Mouse (Mus musculus): ENCODE results near the gene Krtap4-6.
"Not testable (repeated sequence)": the region's sequence is repeated elsewhere in the genome, so short reads cannot be mapped to it uniquely, and the experiment has no call there.

Krtap4-6 gene

GRCm38 (mm10) chr11:99665860-99666259 is at the start of gene Krtap4-6:
Gene Krtap4-6, minus strand, starts transcription at chr11:99665960.
- no peak for DNase-seq (ENCODE audit: extremely low read depth, insufficient read length, low spot score)

DNA sequence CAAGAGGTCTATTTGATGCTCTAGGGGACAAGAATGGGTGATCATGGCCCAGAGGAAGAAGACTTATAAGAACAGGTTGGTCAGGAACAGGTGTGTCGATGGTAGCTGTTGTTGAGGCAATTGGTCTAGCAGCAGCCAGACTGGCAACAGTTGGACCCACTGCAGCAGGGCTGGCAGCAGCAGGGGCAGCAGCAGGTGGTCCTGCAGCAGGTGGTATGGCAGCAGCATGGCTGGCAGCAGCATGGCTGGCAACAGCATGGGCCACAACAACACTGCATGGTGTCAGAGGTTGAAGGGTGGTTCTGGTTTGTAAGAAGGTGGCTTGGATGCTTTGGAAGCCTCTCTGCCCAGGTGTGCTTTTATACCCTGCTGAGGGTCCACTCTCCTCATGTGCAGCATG is 24.7 kb upstream of the Krtap4-6 start, which contains the start of gene Gm14190:
Gene Gm14190 (minus strand): TSS at position 278 of the 400 bp plus-strand sequence.
- no peak for DNase-seq (ENCODE audit: extremely low read depth, insufficient read length, low spot score)

DNA sequence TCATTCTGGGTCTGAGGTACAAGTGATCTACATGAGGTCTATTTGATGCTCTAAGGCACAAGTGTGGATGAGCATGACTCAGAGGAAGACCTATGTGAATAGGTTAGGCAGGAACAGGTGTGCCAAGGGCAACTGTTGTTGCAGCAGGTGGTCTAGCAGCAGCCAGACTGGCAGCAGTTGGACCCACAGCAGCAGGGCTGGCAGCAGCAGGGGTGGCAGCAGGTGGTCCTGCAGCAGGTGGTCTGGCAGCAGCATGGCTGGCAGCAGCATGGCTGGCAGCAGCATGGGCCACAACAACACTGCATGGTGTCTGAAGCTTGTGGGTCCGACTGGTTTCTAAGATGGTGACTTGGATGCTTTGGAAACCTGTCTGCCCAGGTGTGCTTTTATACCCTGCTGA is 19.5 kb upstream of the Krtap4-6 start:
- DNase-seq (ENCODE audit: extremely low read depth, insufficient read length, low spot score) = not testable (repeated sequence)

GRCm38 (mm10) chr11:99683481-99683880 is 17.7 kb upstream of the Krtap4-6 start:
- no peak for DNase-seq (ENCODE audit: extremely low read depth, insufficient read length, low spot score)

DNA sequence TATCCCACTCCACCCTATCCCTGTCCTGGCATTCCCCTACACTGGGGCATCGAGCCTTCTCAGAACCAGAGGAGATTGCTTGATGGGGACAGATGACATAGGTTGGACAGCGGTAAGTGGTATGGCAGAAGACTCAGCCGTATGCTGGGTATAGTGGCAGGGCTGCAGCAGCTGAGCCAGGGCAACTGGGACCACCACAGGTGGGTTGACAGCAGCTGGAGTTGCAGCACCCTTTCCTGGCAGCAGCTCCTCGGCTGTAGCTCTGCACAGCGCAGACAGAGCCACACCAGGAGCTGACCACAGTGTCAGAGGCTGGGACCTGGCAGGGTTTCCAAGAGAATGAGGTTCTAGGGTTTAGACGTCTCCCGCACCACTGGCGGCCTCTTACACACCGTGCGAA is 3.0 kb downstream of the Krtap4-6 start:
- DNase-seq (ENCODE audit: extremely low read depth, insufficient read length, low spot score) = no peak

GRCm38 (mm10) chr11:99659256-99659655 is 6.5 kb downstream of the Krtap4-6 start:
- DNase-seq (ENCODE audit: extremely low read depth, insufficient read length, low spot score) = peak; percentile 73

DNA sequence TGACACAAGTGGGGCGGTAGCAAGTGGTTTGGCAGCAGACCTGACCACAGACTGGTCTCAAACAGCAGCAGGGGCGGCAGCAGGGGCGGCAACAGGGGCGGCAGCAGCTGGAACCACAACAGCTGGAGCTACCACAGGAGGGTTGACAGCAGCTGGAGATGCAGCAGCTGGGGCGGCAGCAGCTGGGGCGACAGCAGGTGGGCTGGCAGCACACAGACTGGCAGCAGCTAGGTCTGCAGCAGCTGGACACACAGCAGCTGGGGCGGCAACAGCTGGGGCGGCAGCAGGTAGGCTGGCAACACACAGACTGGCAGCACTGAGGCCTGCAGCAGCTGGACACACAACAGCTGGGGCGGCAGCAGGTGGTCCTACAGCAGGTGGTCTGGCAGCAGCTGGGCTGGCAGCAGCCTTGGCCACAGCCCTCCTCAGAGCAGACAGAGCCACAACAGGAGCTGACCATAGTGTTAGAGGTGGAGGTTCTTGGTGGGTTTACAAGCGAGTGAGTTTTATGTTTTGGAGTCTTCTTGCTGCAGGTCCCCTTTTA is 7.2 kb downstream of the Krtap4-6 start, which contains the start of gene Gm11563:
Gene Gm11563 (minus strand): TSS at position 494 of the 544 bp plus-strand sequence.
- DNase-seq (ENCODE audit: extremely low read depth, insufficient read length, low spot score) = peak; percentile 71

DNA sequence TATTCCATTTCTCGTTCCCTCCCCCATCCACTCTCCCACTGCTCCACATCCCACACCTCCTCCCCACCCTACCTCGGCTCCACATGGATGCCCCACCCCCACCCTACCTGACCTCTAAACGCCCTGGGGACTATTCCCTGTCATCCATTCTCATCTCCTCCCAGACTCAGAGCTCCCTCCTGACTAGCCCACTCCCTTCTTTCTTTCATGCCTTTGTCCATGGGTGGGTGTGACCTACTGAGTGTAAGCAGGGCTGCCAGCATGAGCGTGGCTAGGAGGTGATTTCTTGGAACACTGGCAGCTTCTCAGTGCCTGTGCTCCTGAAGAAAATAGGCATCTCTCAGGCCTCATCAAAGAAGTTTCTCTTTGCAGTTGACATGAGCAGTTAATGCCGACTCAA is 8.7 kb downstream of the Krtap4-6 start:
- no peak for DNase-seq (ENCODE audit: extremely low read depth, insufficient read length, low spot score)

GRCm38 (mm10) chr11:99650136-99650535 is 15.6 kb downstream of the Krtap4-6 start, which contains the start of gene Gm11555:
Gene Gm11555, minus strand, starts transcription at chr11:99650236.
- DNase-seq (ENCODE audit: extremely low read depth, insufficient read length, low spot score) = no peak

DNA sequence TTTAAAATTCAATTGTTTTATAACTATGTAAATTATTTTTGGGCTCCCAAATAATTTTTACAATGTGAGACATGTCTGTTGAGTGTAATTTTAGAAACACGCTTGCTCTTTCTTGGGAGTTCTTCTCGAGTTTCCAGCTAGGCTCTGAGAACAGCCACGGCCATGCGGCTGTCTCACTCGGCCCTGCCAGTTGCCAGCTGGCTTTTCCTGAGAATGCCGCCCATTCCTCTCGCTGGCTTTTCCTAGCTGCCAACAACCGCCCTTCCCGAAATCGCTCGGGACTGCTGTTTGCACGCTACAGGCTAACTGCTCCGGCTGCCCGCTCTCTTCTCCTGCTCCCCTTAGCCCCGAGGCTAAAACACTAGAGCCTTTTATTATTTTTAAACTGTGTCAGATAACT is 19.3 kb downstream of the Krtap4-6 start:
- no peak for DNase-seq (ENCODE audit: extremely low read depth, insufficient read length, low spot score)

- no peak for DNase-seq (ENCODE audit: extremely low read depth, insufficient read length, low spot score)
Observed at GRCm38 (mm10) chr11:99644351-99644750, 21.4 kb downstream of the Krtap4-6 start.

DNA sequence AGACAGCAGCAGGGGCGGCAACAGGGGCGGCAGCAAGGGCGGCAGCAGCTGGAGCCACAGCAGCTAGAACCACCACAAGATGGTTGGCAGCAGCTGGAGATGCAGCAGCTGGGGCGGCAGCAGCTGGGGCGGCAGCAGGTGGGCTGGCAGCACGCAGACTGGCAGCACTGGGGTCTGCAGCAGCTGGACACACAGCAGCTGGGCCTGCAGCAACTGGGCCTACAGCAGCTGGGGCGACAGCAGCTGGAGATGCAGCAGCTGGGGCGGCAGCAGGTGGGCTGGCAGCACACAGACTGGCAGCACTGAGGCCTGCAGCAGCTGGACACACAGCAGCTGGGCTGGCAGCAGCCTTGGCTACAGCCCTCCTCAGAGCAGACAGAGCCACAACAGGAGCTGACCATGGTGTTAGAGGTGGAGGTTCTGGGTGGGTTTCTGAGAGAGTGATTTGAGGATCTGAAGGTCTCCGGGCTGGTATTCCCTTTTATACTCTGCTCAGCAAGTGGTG is 22.1 kb downstream of the Krtap4-6 start, which contains the start of gene Krtap4-7:
Gene Krtap4-7 (minus strand): TSS at position 455 of the 505 bp plus-strand sequence.
- DNase-seq (ENCODE audit: extremely low read depth, insufficient read length, low spot score) = not testable (repeated sequence)

- no peak for DNase-seq (ENCODE audit: extremely low read depth, insufficient read length, low spot score)
Observed at GRCm38 (mm10) chr11:99640926-99641325, 24.8 kb downstream of the Krtap4-6 start.

- no peak for DNase-seq (ENCODE audit: extremely low read depth, insufficient read length, low spot score)
Observed at GRCm38 (mm10) chr11:99637086-99637485, 28.7 kb downstream of the Krtap4-6 start.

DNA sequence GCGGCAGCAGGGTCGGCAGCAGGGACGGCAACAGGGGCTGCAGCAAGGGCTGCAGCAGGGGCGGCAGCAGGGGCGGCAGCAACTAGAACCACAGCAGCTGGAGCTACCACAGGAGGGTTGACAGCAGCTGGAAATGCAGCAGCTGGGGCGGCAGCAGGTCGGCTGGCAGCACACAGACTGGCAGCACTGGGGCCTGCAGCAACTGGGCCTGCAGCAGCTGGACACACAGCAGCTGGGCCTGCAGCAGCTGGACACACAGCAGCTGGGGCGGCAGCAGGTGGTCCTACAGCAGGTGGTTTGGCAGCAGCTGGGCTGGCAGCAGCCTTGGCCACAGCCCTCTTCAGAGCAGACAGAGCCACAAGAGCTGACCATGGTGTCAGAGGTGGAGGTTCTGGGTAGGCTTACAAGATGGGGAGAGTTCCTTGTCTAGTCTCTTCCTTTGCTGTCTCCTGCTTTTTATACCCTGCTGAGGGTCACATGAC is 31.1 kb downstream of the Krtap4-6 start, which contains the start of gene Krtap4-2:
Gene Krtap4-2 (minus strand): TSS at position 432 of the 482 bp plus-strand sequence.
- peak; percentile 27 for DNase-seq (ENCODE audit: extremely low read depth, insufficient read length, low spot score)

GRCm38 (mm10) chr11:99633293-99633692 is 32.5 kb downstream of the Krtap4-6 start:
- no peak for DNase-seq (ENCODE audit: extremely low read depth, insufficient read length, low spot score)

DNA sequence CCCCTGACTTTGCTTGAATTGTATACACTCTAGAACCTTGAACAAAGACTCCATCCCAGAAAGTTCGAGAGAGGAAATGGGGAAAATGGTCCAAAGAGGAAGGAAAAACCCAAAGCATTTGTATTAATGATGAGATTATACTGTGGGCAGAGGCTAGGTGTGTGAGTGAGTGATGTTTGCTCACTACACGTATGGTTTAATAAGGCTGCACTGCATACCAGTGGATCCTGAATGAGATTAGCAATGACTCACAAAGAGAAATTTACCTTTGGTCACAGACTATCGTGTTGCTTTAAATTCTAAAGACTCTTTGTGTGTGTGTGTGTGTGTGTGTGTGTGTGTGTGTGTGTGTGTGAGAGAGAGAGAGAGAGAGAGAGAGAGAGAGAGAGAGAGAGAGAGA is 34.9 kb downstream of the Krtap4-6 start:
- no peak for DNase-seq (ENCODE audit: extremely low read depth, insufficient read length, low spot score)

DNA sequence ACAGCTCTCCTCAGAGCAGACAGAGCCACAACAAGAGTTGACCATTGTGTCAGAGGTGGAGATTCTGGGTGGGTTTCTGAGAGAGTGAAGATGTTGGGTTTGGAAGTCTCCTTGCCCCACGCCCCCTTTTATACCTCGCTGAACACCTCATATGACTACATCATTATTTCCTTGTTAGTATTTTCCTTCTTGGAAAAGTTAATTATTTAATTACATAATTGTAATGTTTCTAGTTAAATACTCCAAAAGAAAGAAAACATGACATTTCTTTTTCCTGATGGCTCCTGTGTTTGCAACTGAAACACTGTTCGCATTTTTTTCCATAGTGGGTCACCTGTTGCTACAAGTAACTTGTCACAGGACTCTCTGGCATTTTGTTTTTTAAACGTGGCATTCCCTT is 37.6 kb downstream of the Krtap4-6 start, which contains the start of gene Krtap4-1:
Gene Krtap4-1 (minus strand): TSS at position 101 of the 400 bp plus-strand sequence.
- no peak for DNase-seq (ENCODE audit: extremely low read depth, insufficient read length, low spot score)

DNA sequence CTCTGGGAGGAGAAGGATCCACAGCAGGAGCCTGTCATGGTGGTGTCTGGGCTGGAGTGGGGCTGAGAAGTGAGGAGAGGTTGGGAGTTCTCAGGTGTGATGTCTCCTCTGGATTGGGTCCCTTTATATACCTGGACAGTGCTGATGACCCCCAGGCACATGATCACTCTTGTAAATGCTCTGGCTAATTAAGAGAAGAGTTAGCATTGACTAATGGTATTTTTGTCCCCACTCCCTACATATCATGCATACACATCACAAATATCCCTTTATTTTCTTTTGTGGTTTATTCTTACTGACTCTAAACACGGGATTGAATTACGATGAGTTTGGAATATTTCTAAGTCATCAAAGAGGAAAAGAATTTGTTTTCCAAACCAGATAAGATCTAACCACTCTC is 45.4 kb downstream of the Krtap4-6 start, which contains the start of gene Gm11562:
Gene Gm11562 (minus strand): TSS at position 101 of the 400 bp plus-strand sequence.
- no peak for DNase-seq (ENCODE audit: extremely low read depth, insufficient read length, low spot score)
